Mouse (Mus musculus): Measurements from ENCODE around the gene Selenoo.

Selenoo gene

DNA sequence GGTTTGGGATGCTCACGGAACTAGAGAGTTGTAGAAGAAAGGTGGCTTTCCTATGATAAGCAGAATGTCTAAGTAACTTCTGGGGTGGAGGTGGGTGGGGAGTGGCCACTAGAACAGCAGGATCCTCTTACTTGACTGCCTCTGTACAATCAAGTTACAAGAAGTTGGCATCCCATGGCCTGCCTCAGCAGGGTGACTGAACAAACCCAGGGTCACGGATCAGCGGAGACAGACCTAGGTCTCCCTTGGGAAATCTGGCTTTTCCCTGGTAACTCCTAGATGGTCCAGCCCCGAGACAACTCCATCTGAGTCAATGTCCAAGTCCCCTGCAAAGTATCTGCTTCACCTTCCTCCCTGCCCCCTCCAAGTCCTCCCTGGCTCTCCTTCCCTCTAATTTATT is 59.0 kb downstream of the Selenoo start:
- in situ Hi-C loops (cut with MboI; ENCODE audit: low sequenced_read_pairs) = no loop called here

DNA sequence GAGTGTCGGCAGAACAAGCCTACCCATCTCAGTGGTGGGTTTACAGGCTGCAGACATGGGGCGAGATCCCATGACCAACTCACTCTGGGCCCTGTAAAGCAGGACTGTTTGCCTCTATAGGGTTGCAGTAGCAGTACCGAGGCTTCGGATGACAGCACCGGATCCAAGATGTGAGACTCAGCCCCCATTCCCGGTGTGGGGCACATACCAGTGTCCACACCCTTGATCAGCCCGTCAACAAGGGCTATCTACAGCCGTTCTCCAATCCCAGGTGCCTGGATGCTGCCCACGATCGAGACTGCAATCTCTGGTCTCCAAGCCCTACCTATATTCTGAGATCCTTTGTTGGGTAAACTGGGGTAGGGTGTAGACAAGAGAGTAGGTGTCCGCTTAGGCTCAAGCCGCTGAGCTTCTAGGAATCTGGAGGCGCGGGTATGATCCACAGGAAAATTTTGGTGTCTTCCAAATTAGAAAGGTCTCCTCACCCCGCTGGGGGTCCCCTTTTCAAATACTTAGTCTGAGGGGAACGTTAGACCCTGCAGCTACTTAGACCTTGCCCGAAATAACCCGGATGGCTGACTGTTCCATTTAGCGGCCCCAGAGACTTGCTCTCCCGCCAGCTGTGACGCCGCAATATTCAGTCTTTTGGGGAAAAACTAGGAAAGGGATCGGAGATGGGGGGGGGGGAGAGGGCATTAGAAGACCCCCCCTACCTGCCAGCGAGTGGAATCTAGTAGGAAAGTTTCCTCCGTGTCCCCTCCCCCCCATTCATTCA is 59.8 kb downstream of the Selenoo start:
- in situ Hi-C loops (cut with MboI; ENCODE audit: low sequenced_read_pairs) = no loop called here

DNA sequence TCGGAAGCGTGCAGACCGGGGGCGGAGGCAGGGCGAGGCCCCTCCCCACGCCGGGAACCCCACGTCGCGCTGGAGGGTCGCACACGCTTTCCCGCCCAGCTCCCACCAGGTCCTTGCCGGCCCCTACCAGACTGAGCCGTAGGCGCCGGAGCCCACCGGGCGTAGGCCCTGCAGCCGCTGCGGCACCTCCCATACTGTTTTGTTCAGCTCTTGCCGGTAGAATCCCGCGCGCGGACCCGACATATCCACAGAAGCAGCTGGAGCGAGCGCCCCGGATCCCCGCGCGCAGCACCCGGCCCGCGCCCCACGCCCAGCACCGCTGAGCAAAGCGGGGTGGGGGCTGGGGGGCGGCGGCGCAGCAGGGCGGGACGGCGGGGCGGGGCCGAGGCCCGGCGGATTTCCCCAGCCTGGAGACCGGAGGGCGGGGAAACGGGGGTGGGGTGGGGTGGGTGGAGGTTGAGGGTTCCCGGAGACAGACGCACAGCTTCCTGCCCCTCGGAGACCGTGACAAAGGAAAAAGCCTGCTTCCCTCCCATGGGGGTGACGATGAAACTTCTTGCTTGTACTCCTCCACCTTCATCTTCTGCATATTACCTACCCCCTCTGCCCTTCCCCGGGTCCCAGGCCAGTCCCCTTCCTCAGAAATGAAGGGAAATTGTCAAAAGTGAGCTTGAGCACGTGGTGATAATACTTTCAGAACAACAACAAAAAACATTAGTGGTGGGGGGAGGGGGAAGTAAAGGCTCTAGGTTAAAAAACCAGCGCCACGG is 60.6 kb downstream of the Selenoo start, which contains the start of gene Mapk11:
Gene Mapk11, minus strand, starts transcription at position 358 of the 770 bp plus-strand sequence.
- in situ Hi-C loops (cut with MboI; ENCODE audit: low sequenced_read_pairs) = no loop called here

Measured in CH12F3 (cell line).